Mouse (Mus musculus): ENCODE measurements around the gene Sost. TPM values are rescaled to one million over a fixed set of nuclear protein-coding genes. Genes with fewer than 3 reads are reported as not detected.

Sost gene
- polyA plus RNA-seq, 1 experiment = not detected

DNA sequence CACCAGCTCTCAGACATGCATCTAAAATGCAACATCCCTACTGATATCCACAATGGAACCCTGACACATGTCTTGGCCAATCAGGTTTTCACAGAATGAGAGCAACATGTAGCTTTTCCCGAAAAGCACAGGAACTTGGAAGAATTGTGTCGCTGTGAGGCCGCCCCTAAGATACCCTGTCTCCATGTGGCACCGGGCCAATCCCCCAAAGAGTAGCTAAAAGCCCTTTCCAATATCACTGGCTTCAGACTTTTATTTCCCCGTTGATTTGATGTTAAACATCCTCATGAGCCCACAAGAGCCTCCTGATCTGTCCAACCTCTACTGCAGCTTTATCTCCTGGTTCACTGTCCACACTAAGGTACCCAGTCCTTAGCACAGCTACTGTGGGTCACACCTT, 39.9 kb upstream of the Sost start:
- TF ChIP-seq POLR2A (IDR thresholded peaks at IDR 0.05; ENCODE audit: borderline replicate concordance, control insufficient read depth, low read depth, low read length) (no peak), CTCF (IDR thresholded peaks at IDR 0.05; ENCODE audit: control insufficient read depth, insufficient read depth, low read length) (no peak)
- H3K4me3 ChIP-seq (replicated peaks; ENCODE audit: control insufficient read depth, low read depth, low read length) = no peak overlapping the region
- no peaks in the 10 kb centered on the region for H3K4me1 ChIP-seq (ENCODE audit: control insufficient read depth, insufficient read depth, low read length)
- WGBS = 79% methylated on average over 5 of the region's 5 CpGs
- no peak overlapping the region for H3K27ac ChIP-seq (ENCODE audit: control insufficient read depth, insufficient read depth, low read depth, low read length, poor library complexity)

DNA sequence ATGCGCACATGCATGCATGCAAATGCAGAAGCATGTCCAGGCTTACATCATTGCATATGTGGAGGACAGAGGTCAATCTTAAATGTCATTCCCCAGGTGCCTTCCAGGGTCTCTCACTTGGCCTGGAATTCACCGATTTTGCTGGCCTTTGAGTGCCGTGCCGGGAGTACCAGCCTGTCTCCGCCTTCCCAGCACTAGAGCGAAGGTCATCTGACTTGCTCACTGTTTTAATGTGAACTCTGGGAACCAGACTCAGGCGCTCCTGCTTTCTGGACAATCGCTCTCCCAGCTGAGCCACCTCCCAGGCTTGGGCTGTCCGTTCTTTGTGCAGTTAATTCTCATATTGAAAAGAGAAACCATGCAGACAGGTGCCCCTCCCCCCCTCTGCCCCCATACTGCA, 39.5 kb upstream of the Sost start:
- Histone ChIP-seq H3K4me3 (replicated peaks; ENCODE audit: control insufficient read depth, low read depth, low read length) (no peak overlapping the region), H3K27ac (ENCODE audit: control insufficient read depth, insufficient read depth, low read depth, low read length, poor library complexity) (no peak overlapping the region), H3K4me1 (ENCODE audit: control insufficient read depth, insufficient read depth, low read length) (no peaks in the 10 kb centered on the region)
- TF ChIP-seq POLR2A (IDR thresholded peaks at IDR 0.05; ENCODE audit: borderline replicate concordance, control insufficient read depth, low read depth, low read length) (no peak), CTCF (IDR thresholded peaks at IDR 0.05; ENCODE audit: control insufficient read depth, insufficient read depth, low read length) (no peak)
- WGBS = 90% methylated on average over 9 of the region's 9 CpGs

- no peak overlapping the region for H3K27ac ChIP-seq (ENCODE audit: control insufficient read depth, insufficient read depth, low read depth, low read length, poor library complexity)
- WGBS = 89% methylated on average over 8 of the region's 8 CpGs
- TF ChIP-seq CTCF (IDR thresholded peaks at IDR 0.05; ENCODE audit: control insufficient read depth, insufficient read depth, low read length) = peak; percentile 18; the same call in 1 of the 2 replicates
- no peak for TF ChIP-seq POLR2A (IDR thresholded peaks at IDR 0.05; ENCODE audit: borderline replicate concordance, control insufficient read depth, low read depth, low read length)
- H3K4me1 ChIP-seq (ENCODE audit: control insufficient read depth, insufficient read depth, low read length) = no peaks in the 10 kb centered on the region
- no peak overlapping the region for H3K4me3 ChIP-seq (replicated peaks; ENCODE audit: control insufficient read depth, low read depth, low read length)
Observed at GRCm38 (mm10) chr11:102004251-102004650, 37.4 kb upstream of the Sost start.

GRCm38 (mm10) chr11:101999466-101999865, 32.7 kb upstream of the Sost start:
- H3K4me1 ChIP-seq (ENCODE audit: control insufficient read depth, insufficient read depth, low read length) = no peaks in the 10 kb centered on the region
- WGBS = 71% methylated on average over 4 of the region's 4 CpGs
- TF ChIP-seq CTCF (IDR thresholded peaks at IDR 0.05; ENCODE audit: control insufficient read depth, insufficient read depth, low read length) (no peak), POLR2A (IDR thresholded peaks at IDR 0.05; ENCODE audit: borderline replicate concordance, control insufficient read depth, low read depth, low read length) (no peak)
- no peak overlapping the region for H3K4me3 ChIP-seq (replicated peaks; ENCODE audit: control insufficient read depth, low read depth, low read length)
- H3K27ac ChIP-seq (ENCODE audit: control insufficient read depth, insufficient read depth, low read depth, low read length, poor library complexity) = no peak overlapping the region

GRCm38 (mm10) chr11:101998258-101998657, 31.4 kb upstream of the Sost start:
- no peak for TF ChIP-seq POLR2A (IDR thresholded peaks at IDR 0.05; ENCODE audit: borderline replicate concordance, control insufficient read depth, low read depth, low read length)
- TF ChIP-seq CTCF (IDR thresholded peaks at IDR 0.05; ENCODE audit: control insufficient read depth, insufficient read depth, low read length) = no peak
- Histone ChIP-seq H3K27ac (ENCODE audit: control insufficient read depth, insufficient read depth, low read depth, low read length, poor library complexity) (no peak overlapping the region), H3K4me3 (replicated peaks; ENCODE audit: control insufficient read depth, low read depth, low read length) (no peak overlapping the region), H3K4me1 (ENCODE audit: control insufficient read depth, insufficient read depth, low read length) (no peaks in the 10 kb centered on the region)
- WGBS = 43% methylated on average over 5 of the region's 5 CpGs

DNA sequence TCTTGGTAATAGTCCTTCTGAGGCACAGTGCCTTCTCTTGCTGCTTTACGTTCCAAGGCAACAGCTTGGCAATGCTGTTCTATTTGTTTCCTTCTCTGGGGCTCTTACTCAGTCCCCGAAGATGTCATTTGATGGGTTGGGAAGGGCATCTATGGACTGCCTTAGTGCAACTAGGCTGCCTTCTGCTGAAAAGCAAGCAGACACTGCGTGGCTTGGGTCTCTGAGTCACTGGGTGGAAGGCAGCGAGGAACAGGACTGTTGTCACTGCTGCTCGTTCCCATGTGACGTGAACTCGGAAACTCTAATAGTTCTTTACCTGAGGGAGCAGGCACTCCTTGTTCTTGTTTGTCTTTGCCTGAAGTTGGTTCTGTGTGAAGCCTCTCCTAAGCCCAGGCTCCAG, 29.1 kb upstream of the Sost start:
- Histone ChIP-seq H3K27ac (ENCODE audit: control insufficient read depth, insufficient read depth, low read depth, low read length, poor library complexity) (no peak overlapping the region), H3K4me1 (ENCODE audit: control insufficient read depth, insufficient read depth, low read length) (no peaks in the 10 kb centered on the region), H3K4me3 (replicated peaks; ENCODE audit: control insufficient read depth, low read depth, low read length) (no peak overlapping the region)
- TF ChIP-seq CTCF (IDR thresholded peaks at IDR 0.05; ENCODE audit: control insufficient read depth, insufficient read depth, low read length) (no peak), POLR2A (IDR thresholded peaks at IDR 0.05; ENCODE audit: borderline replicate concordance, control insufficient read depth, low read depth, low read length) (no peak)
- WGBS = 87% methylated on average over 7 of the region's 7 CpGs

- TF ChIP-seq POLR2A (IDR thresholded peaks at IDR 0.05; ENCODE audit: borderline replicate concordance, control insufficient read depth, low read depth, low read length) (no peak), CTCF (IDR thresholded peaks at IDR 0.05; ENCODE audit: control insufficient read depth, insufficient read depth, low read length) (no peak)
- 38% methylated on average over 8 of the region's 8 CpGs for WGBS
- H3K4me3 ChIP-seq (replicated peaks; ENCODE audit: control insufficient read depth, low read depth, low read length) = no peak overlapping the region
- H3K4me1 ChIP-seq (ENCODE audit: control insufficient read depth, insufficient read depth, low read length) = no peaks in the 10 kb centered on the region
- no peak overlapping the region for H3K27ac ChIP-seq (ENCODE audit: control insufficient read depth, insufficient read depth, low read depth, low read length, poor library complexity)
Observed at GRCm38 (mm10) chr11:101994100-101994499, 27.3 kb upstream of the Sost start.

DNA sequence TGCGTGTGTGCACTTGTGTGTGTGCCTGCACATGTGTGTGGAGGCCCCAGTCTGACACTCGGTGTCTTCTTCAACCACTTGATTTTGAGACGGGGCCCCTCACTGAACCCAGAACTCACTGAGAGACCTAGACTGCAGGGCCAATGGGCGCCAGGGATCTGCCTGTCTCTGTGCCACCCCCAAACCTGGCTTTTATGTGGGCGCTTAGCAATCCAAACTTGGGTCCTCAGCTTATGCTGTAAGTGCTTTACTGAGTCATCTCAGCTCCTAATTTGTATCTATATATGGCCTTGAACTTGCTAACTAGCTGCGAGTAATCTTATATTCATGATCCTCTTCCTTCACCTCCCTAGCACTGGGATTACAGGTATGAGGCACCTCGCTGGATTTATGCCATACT, 25.6 kb upstream of the Sost start:
- Histone ChIP-seq H3K4me3 (replicated peaks; ENCODE audit: control insufficient read depth, low read depth, low read length) (no peak overlapping the region), H3K4me1 (ENCODE audit: control insufficient read depth, insufficient read depth, low read length) (no peaks in the 10 kb centered on the region), H3K27ac (ENCODE audit: control insufficient read depth, insufficient read depth, low read depth, low read length, poor library complexity) (no peak overlapping the region)
- WGBS = 82% methylated on average over 7 of the region's 7 CpGs
- no peak for TF ChIP-seq CTCF (IDR thresholded peaks at IDR 0.05; ENCODE audit: control insufficient read depth, insufficient read depth, low read length)
- no peak for TF ChIP-seq POLR2A (IDR thresholded peaks at IDR 0.05; ENCODE audit: borderline replicate concordance, control insufficient read depth, low read depth, low read length)

DNA sequence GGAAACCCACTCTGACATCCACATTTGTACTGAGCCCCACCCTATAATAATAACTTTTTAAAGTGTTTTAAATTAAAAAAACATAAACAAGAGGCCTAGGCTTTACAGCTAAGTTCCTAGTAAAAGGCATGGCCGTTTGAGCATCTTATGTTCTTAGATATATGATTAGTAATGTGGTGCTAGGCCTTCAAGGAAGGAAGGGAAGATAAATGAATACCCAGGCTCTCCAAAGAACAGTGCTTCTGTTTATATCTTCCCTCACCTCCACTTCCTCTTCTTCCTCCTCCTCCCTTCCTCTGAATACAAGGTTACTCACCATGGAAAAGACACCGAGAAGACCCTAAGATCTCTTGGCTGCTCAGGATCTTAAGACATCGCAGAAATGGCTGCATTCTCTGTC, 25.0 kb upstream of the Sost start:
- WGBS = 60% methylated on average over 3 of the region's 3 CpGs
- H3K27ac ChIP-seq (ENCODE audit: control insufficient read depth, insufficient read depth, low read depth, low read length, poor library complexity) = no peak overlapping the region
- no peak for TF ChIP-seq CTCF (IDR thresholded peaks at IDR 0.05; ENCODE audit: control insufficient read depth, insufficient read depth, low read length)

More for the DNA sequence above, 25.0 kb upstream of the Sost start:
- Histone ChIP-seq H3K4me1 (ENCODE audit: control insufficient read depth, insufficient read depth, low read length) (no peaks in the 10 kb centered on the region), H3K4me3 (replicated peaks; ENCODE audit: control insufficient read depth, low read depth, low read length) (no peak overlapping the region)
